Mouse (Mus musculus) MEL (cell line): ENCODE measurements at regions not wholly inside any gene's neighbourhood (a gene's known extent, or its start where the extent isn't known, plus 50 kb on each side); places are given as distances from the start of the nearest gene placed in this dataset.

Experiments used
- CTCF ChIP-seq, 3 experiments: IDR thresholded peaks in 2 of 3; conservative IDR thresholded peaks in 1 of 3; 2 replicates each; pipeline ENCODE4 v1.5.1; 2011 to 2012; ENCODE audit warnings: low read length in 3 of 3, low read depth in 2 of 3, mild to moderate bottlenecking in 2 of 3, improper control_type of control experiment in 1 of 3, inconsistent platforms in 1 of 3, mixed read lengths in 1 of 3, moderate library complexity in 1 of 3; ENCODE audit not compliant: control insufficient read depth in 1 of 3, insufficient read depth in 1 of 3, poor library complexity in 1 of 3, severe bottlenecking in 1 of 3
- GABPA ChIP-seq: IDR thresholded peaks from 2 replicates; pipeline ENCODE4 v1.6.1; 2012; ENCODE audit warnings: low read depth, mild to moderate bottlenecking, inconsistent platforms, low read length, improper control_type of control experiment, moderate library complexity
- POLR2A ChIP-seq, 2 experiments: IDR thresholded peaks; 2 replicates each; pipeline ENCODE4 v1.6.1; 2011 to 2012; ENCODE audit warnings: low read length in 2 of 2, mild to moderate bottlenecking in 2 of 2, control low read depth in 1 of 2, improper control_type of control experiment in 1 of 2, low read depth in 1 of 2, moderate library complexity in 1 of 2; ENCODE audit not compliant: control insufficient read depth in 1 of 2, insufficient read depth in 1 of 2, poor library complexity in 1 of 2
- UBTF ChIP-seq: IDR thresholded peaks from 2 replicates; pipeline ENCODE4 v1.6.1; 2012; ENCODE audit warnings: low read depth, mild to moderate bottlenecking, inconsistent platforms, low read length, improper control_type of control experiment, moderate library complexity, borderline replicate concordance; ENCODE audit not compliant: insufficient read depth
- USF1 ChIP-seq: IDR thresholded peaks from 2 replicates; pipeline ENCODE4 v1.6.1; 2014; ENCODE audit warnings: low read depth, mild to moderate bottlenecking, inconsistent platforms, low read length, improper control_type of control experiment, moderate library complexity
- ZMIZ1 ChIP-seq: IDR thresholded peaks from 2 replicates; pipeline ENCODE4 v1.6.1; 2012; ENCODE audit warnings: low read depth, mild to moderate bottlenecking, inconsistent platforms, low read length, improper control_type of control experiment, moderate library complexity

DNA sequence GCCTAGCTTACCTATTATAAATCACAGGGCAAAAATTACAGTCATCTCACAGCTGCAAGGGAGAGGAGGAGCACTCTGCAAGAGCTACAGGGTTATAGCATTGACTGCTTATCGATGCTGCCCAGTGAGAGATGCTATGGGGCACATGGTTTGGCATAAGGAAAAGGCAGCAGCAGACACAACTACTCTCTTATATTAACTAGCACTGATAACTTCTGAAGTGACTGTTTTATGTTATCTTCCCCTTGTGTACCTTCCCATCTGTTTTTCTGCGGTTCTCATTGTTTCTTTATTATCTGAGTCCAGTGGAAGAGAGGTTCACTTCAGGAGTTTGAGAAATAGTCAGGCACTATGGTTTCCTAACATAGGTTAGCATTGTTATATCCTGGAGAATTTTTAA lies 502.1 kb downstream of the Slco6d1 start:
- TF ChIP-seq UBTF, result no peak
- TF ChIP-seq GABPA, result no peak
- TF ChIP-seq ZMIZ1, result no peak
- TF ChIP-seq CTCF (IDR thresholded peaks at IDR 0.05 in 2 of 3, conservative IDR thresholded peaks at IDR 0.05 in 1 of 3; ENCODE audit: control insufficient read depth in 1 of 3, insufficient read depth in 1 of 3, low read depth in 2 of 3, low read length in 3 of 3, poor library complexity in 1 of 3, severe bottlenecking in 1 of 3), result no peak
- no peak for TF ChIP-seq POLR2A (IDR thresholded peaks at IDR 0.05; ENCODE audit: control insufficient read depth in 1 of 2, insufficient read depth in 1 of 2, low read depth in 1 of 2, low read length in 2 of 2, poor library complexity in 1 of 2)
- peak; percentile 59 for TF ChIP-seq USF1
